Mouse (Mus musculus) retina, postnatal 7 days (tissue): Measurements from ENCODE around the gene Spout1.

ENCODE experiments used
- DNase-seq: peaks from one replicate; pipeline ENCODE4 v3.0.0-alpha.2; 2012; ENCODE audit warnings: low read depth, low spot score

Spout1 gene

DNA sequence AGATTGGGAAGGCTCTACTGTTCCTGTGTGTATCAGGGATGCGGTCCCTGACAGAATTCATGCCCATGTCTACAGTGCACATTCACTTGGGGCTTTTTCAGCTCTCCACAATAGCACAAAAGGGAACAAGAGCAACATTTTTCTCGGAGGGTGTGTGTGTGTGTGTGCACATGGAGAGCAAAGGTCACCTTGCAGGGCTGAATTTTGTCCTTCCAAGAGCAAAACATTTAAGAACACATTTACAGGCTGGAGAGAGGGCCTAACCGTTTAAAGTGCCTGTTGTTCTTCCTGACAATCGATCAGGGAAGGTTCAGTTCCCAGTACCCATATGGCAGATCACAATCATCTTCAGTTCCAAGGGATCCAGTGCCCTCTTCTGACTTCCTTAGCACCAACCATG, 48.1 kb downstream of the Spout1 start:
- DNase-seq, result no peak

DNA sequence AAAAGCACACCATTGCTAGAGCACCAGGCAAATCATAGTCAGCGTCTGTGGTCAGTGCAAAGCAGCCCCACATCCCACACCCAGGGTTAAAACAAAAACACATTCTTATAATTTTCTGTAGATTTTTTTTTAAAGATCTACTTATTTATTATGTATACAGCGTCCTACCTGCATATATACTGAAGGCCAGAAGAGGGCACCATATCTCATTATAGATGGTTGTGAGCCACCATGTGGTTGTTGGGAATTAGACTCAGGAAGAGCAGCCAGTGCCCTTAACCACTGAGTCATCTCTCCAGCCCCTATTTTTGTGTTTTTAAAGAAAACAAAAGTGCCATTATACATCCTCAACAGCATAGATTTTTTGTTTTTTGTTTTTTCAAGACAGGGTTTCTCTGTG, 49.5 kb downstream of the Spout1 start:
- peak; percentile 27 for DNase-seq

DNA sequence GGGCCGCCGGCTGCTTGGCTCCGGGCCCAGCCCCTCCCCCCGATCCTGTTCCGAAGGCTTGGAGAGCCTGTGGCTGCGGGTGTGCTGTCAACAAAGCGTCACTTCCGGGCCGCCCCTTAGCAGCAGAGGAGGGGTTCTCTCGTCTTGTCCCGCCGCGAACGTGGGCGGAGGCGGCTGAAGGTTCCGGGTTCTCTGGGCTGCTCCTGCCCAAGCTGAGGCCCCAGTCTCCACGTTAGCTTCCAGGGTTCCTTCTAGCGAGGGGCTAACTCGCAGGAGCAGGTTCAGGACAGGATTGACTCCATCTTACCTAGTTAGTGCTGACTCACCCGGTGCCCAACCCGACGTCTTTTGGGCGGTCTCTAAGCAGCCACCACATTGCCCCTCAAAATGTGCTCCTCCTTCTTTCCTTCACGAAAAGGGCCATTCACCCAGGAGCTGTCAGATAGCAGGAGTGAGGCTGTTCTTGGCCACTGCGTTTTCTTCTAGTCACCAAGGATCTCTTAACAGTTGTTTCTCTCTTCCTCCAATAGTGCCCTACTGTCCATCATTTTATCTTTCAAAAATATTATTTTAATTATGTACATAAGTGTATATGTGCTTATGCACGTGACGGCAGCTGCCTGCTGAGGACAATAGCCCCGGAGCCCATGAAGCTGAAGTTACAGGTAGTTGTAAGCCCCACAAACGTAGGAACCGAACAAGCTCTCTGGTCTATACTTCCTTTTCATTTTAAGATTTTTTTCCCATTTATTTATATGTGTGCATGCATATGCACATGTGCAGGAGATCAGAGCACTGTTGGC, 53.6 kb downstream of the Spout1 start, which contains the start of gene Zer1:
TSS of gene Zer1 (minus strand) at position 114 of the 803 bp plus-strand sequence.
- peak; percentile 87 for DNase-seq

DNA sequence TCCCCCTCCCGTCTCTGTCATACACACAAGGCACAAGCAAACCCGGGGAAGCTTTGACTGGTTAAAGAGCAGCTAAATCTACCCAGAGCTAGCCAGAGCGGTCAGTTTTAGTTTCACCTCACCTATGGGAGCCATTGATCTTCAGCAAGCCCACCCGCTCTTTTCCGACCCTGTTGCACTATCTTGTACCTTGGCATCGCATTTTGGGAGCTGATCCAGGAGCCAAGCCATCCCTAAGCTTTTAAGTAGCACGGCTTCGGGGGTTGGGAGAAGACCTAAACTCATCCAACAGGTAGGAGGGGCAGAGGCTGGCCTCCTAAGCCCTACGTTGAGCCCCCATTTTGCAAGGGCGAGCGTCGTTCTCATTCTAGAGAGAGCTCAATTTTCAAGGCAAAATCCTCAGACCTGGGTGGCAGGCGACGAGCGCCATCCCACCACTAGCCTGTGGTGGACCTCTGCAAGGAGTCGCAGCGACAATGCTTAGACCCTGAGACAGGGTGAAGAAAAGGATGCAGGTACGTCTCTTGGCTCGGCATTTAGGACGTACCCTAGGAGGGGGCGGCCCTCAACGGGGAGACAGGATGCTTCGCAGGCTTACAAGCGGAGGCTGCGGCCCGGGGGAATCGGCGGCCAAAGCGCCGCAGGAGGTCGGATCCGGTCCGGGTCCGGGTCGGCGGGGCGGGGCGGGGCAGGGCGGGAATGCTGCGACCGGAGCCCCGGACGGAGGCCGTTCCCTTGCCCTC, 54.4 kb downstream of the Spout1 start:
- DNase-seq, result peak; percentile 19
